Mouse (Mus musculus) kidney, adult 2 months (tissue): ENCODE data around the gene A530084C06Rik. TPM values are rescaled to one million over a fixed set of nuclear protein-coding genes. Genes with fewer than 3 reads are reported as not detected.

Source experiments
- DNase-seq: peaks from one replicate; pipeline ENCODE4 v3.0.0; 2021
- H3K27ac ChIP-seq: fragments of 200-500 bp; 2 replicates; pipeline ENCODE4 v1.5.1; 2012; ENCODE audit warnings: low read depth, low read length, control low read depth, inconsistent platforms; ENCODE audit not compliant: insufficient read depth
- H3K27me3 ChIP-seq: fragments of 200-500 bp; replicated peaks from 2 replicates; pipeline ENCODE4 v1.6.1; 2012; ENCODE audit warnings: mild to moderate bottlenecking, moderate library complexity, low read length, inconsistent platforms; ENCODE audit not compliant: control insufficient read depth, insufficient read depth
- H3K36me3 ChIP-seq: fragments of 200-500 bp; 2 replicates; pipeline ENCODE4 v1.6.1; 2012; ENCODE audit warnings: mild to moderate bottlenecking, moderate library complexity, low read length, inconsistent platforms; ENCODE audit not compliant: control insufficient read depth, insufficient read depth
- H3K4me1 ChIP-seq: fragments of 200-500 bp; 2 replicates; pipeline ENCODE4 v1.6.1; 2011; ENCODE audit warnings: low read length; ENCODE audit not compliant: control insufficient read depth, insufficient read depth
- H3K4me3 ChIP-seq: fragments of 200-500 bp; 2 replicates; pipeline ENCODE4 v1.5.1; 2011; ENCODE audit warnings: mild to moderate bottlenecking, low read depth, low read length, control low read depth; ENCODE audit not compliant: insufficient read depth
- CTCF ChIP-seq: fragments of 200-500 bp; conservative IDR thresholded peaks from 2 replicates; pipeline ENCODE4 v1.5.1; 2011; ENCODE audit warnings: low read depth, mild to moderate bottlenecking, control low read depth, low read length, moderate library complexity, mixed read lengths; ENCODE audit not compliant: insufficient read depth, insufficient read length
- POLR2A ChIP-seq: fragments of 200-500 bp; IDR thresholded peaks from one replicate; pipeline ENCODE4 v1.6.1; 2011; ENCODE audit warnings: low read depth, low read length, control low read depth
- WGBS: fragments of 180-500 bp; shearing (Covaris S2); methylation state at CpG from one replicate; pipeline ENCODE4 v1.1.7; 2018; 5-methylcytosine and 5-hydroxymethylcytosine counted together
- polyA plus RNA-seq: library from polyadenylated mRNA; depleted of rRNA; stranded (reverse); fragments of >200 nt; gene quantifications from 2 replicates; pipeline ENCODE4 v1.2.3, GENCODE M21; 2012

Gene A530084C06Rik
- polyA plus RNA-seq, 1 experiment, result 0.30 TPM

GRCm38 (mm10) chr13:31576696-31577095, 17.6 kb upstream of the A530084C06Rik start:
- TF ChIP-seq CTCF, result no peak
- WGBS, result 64% methylated on average over 4 of the region's 4 CpGs
- DNase-seq, result peak; percentile 56
- Histone ChIP-seq H3K27me3 (no peaks in the 10 kb centered on the region), H3K36me3 (no peaks in the 10 kb centered on the region), H3K4me1 (peaks cover 4% of the 10 kb centered on the region), H3K4me3 (no peak overlapping the region), H3K27ac (no peak overlapping the region)

- peaks cover 4% of the 10 kb centered on the region for H3K4me1 ChIP-seq
- TF ChIP-seq POLR2A (no peak), CTCF (no peak)
- H3K36me3 ChIP-seq, result no peaks in the 10 kb centered on the region
- WGBS, result 89% methylated on average over 3 of the region's 3 CpGs
- no peak overlapping the region for H3K27ac ChIP-seq
- H3K27me3 ChIP-seq, result no peaks in the 10 kb centered on the region
- DNase-seq, result no peak
- no peak overlapping the region for H3K4me3 ChIP-seq
These were observed 15.5 kb upstream of the A530084C06Rik start for GRCm38 (mm10) chr13:31574627-31575026.

DNA sequence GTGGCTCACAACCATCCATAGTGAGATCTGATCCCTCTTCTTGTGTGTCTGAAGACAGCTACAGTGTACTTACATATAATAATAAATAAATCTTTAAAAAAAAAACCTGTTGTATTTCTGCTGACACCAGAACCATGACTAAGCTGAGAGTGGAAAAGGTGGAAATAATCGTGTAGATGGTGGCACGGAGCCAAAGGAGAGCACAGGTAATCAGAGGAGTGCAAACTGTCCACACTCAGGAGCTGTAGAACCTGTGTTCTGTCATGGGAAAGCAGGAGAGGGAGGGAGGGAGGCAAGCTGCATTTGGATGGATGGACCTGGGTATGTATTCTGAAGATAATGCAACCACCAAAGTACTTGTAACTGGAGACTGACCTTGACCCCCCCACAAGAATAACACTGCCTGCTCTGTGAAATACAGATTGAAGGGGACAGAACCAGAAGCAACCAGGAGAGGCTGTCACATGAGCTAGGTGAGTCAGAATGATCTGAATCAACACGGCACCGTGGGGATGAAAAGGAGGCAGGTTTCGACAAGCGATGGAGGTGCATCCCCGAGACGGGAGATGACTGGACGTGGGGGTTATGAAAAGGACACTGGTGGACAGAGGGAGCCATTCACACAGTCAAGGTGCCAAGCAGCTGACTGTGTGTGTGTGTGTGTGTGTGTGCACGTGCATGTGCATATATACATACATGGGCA, 13.8 kb upstream of the A530084C06Rik start:
- H3K27me3 ChIP-seq, result no peaks in the 10 kb centered on the region
- no peaks in the 10 kb centered on the region; the same call in 1 of the 2 replicates for H3K4me1 ChIP-seq
- no peak for DNase-seq
- H3K4me3 ChIP-seq, result no peak overlapping the region
- TF ChIP-seq POLR2A (no peak), CTCF (no peak)
- no peak overlapping the region for H3K27ac ChIP-seq
- WGBS, result 81% methylated on average over 10 of the region's 10 CpGs
- no peaks in the 10 kb centered on the region for H3K36me3 ChIP-seq

GRCm38 (mm10) chr13:31567617-31568294, 8.6 kb upstream of the A530084C06Rik start:
- Histone ChIP-seq H3K4me1 (no peaks in the 10 kb centered on the region), H3K4me3 (no peak overlapping the region), H3K27me3 (peaks cover 1% of the 10 kb centered on the region; the same call in 1 of the 2 replicates), H3K36me3 (no peaks in the 10 kb centered on the region), H3K27ac (no peak overlapping the region)
- no peak for DNase-seq
- 87% methylated on average over 6 of the region's 6 CpGs for WGBS
- TF ChIP-seq POLR2A, result no peak
- TF ChIP-seq CTCF, result no peak

DNA sequence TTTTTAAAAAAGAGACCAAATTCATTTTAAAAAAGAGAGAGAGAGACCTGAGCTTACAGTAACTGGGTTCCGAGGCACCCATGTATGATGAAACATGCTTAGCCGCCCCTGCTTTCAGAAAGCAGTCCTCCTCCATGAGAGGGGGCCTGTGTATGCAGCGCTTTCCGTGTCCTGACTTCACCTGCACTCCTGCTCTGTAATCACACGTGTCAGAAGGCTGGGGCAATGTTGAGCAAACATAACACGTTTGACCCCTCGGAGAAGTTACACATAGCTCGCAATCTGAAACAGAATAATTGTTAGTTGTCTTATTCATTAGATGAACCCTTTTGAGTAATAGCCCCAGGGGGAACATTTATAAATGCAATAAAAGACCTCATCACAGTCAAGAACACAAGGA, 8.0 kb upstream of the A530084C06Rik start:
- H3K36me3 ChIP-seq, result no peaks in the 10 kb centered on the region
- H3K27ac ChIP-seq, result no peak overlapping the region
- H3K4me3 ChIP-seq, result no peak overlapping the region
- peaks cover 1% of the 10 kb centered on the region; the same call in 1 of the 2 replicates for H3K27me3 ChIP-seq
- TF ChIP-seq CTCF, result no peak
- TF ChIP-seq POLR2A, result no peak
- WGBS, result 79% methylated on average over 8 of the region's 8 CpGs
- no peak for DNase-seq
- H3K4me1 ChIP-seq, result no peaks in the 10 kb centered on the region

DNA sequence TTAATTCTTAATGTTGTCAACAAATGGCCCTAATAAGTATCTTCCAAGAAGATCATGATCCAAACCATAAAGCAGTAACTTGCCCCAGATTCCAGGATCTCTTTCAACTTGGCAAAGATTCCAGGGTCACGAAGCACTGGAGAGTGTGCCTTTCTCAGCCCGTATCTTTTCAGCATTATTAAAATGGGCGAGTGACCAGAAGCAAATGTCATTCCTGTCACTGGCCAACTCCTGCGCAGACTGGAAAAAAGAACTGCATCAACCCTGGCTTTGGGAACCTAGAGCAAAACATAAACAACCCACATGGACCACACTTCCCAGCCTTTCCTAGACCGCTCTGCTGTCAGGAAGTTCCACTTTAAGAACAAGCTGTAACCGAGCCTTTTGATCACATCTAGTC, 5.3 kb upstream of the A530084C06Rik start:
- DNase-seq, result peak; percentile 21
- Histone ChIP-seq H3K4me1 (no peaks in the 10 kb centered on the region), H3K27me3 (peaks cover 1% of the 10 kb centered on the region; the same call in 1 of the 2 replicates), H3K27ac (no peak overlapping the region), H3K36me3 (no peaks in the 10 kb centered on the region), H3K4me3 (no peak overlapping the region)
- TF ChIP-seq POLR2A (no peak), CTCF (no peak)
- WGBS, result 30% methylated on average over 6 of the region's 6 CpGs

DNA sequence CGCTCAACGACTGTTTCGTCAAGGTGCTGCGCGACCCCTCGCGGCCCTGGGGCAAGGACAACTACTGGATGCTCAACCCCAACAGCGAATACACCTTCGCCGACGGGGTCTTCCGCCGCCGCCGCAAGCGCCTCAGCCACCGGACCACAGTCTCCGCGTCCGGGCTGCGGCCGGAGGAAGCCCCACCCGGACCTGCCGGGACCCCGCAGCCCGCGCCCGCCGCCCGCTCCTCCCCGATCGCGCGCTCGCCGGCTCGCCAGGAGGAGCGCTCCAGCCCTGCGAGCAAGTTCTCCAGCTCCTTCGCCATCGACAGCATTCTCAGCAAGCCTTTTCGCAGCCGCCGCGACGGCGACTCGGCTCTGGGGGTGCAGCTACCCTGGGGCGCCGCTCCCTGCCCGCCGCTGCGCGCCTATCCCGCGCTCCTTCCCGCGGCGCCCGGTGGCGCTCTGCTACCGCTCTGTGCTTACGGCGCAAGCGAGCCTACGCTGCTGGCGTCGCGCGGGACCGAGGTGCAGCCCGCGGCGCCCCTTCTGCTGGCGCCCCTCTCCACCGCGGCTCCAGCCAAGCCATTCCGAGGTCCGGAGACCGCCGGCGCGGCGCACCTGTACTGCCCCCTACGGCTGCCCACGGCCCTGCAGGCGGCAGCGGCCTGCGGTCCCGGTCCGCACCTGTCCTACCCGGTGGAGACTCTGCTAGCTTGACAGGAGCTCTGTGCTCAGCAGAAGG, 449 bp upstream of the A530084C06Rik start:
- H3K4me3 ChIP-seq, result peak overlapping the region; percentile 62
- no peaks in the 10 kb centered on the region for H3K4me1 ChIP-seq
- no peaks in the 10 kb centered on the region for H3K36me3 ChIP-seq
- TF ChIP-seq POLR2A (no peak), CTCF (peak; percentile 72)
- peak; percentile 76 for DNase-seq
- H3K27me3 ChIP-seq, result peaks cover 2% of the 10 kb centered on the region; the same call in 1 of the 2 replicates
- WGBS, result 2% methylated on average over 88 of the region's 92 CpGs
- peak overlapping the region; percentile 39 for H3K27ac ChIP-seq
